Mouse (Mus musculus) ES-E14 (cell line): ENCODE results near the gene Epb41l4b. TPM values are rescaled to one million over a fixed set of nuclear protein-coding genes. Genes with fewer than 3 reads are reported as not detected.

Experiments used
- DNase-seq: peaks from one replicate; pipeline ENCODE4 v3.0.0-alpha.2; 2013; ENCODE audit warnings: low read depth, low spot score
- H3K27ac ChIP-seq: 2 replicates; pipeline ENCODE4 v1.5.1; 2012; ENCODE audit warnings: low read depth, mild to moderate bottlenecking, low read length, moderate library complexity, mixed read lengths; ENCODE audit not compliant: poor library complexity, insufficient read depth, severe bottlenecking
- H3K36me3 ChIP-seq: 2 replicates; pipeline ENCODE4 v1.6.1; 2012; ENCODE audit warnings: mild to moderate bottlenecking, low read length, moderate library complexity, mixed read lengths; ENCODE audit not compliant: control insufficient read depth, poor library complexity, insufficient read depth, severe bottlenecking
- H3K4me1 ChIP-seq, 2 experiments: fragments of 150-350 bp in 1 of 2; sonication (generic) in 1 of 2; 2 replicates each; pipeline ENCODE4 v1.6.1; 2012; ENCODE audit warnings: low read length in 2 of 2, mild to moderate bottlenecking in 1 of 2, mixed read lengths in 1 of 2; ENCODE audit not compliant: control insufficient read depth in 2 of 2, insufficient read depth in 2 of 2, poor library complexity in 1 of 2
- H3K4me3 ChIP-seq, 2 experiments: fragments of 150-350 bp in 1 of 2; sonication (generic) in 1 of 2; 2 replicates each; pipeline ENCODE4 v1.5.1; 2012; ENCODE audit warnings: low read length in 2 of 2, low read depth in 1 of 2, mild to moderate bottlenecking in 1 of 2, mixed read lengths in 1 of 2; ENCODE audit not compliant: insufficient read depth in 1 of 2, poor library complexity in 1 of 2, severe bottlenecking in 1 of 2
- H3K9ac ChIP-seq: 2 replicates; pipeline ENCODE4 v1.6.1; 2012; ENCODE audit warnings: low read depth, mild to moderate bottlenecking, low read length, mixed read lengths; ENCODE audit not compliant: poor library complexity, insufficient read depth, severe bottlenecking
- H3K9me3 ChIP-seq: fragments of 150-350 bp; sonication (generic); 2 replicates; pipeline ENCODE4 v1.6.1; 2012; ENCODE audit warnings: low read depth, mild to moderate bottlenecking, low read length; ENCODE audit not compliant: control insufficient read depth, insufficient read depth
- CHD2 ChIP-seq: IDR thresholded peaks from 2 replicates; pipeline ENCODE4 v1.6.1; 2014; ENCODE audit warnings: mild to moderate bottlenecking, low read depth, low read length, inconsistent platforms
- HCFC1 ChIP-seq: IDR thresholded peaks from 2 replicates; pipeline ENCODE4 v1.6.1; 2012; ENCODE audit warnings: low read length, inconsistent platforms, borderline replicate concordance; ENCODE audit not compliant: insufficient read depth
- MAFK ChIP-seq: IDR thresholded peaks from 2 replicates; pipeline ENCODE4 v1.6.1; 2014; ENCODE audit warnings: mild to moderate bottlenecking, low read depth, low read length, inconsistent platforms; ENCODE audit not compliant: insufficient read depth
- ZC3H11A ChIP-seq: IDR thresholded peaks from 2 replicates; pipeline ENCODE4 v1.6.1; 2012; ENCODE audit warnings: low read depth, mild to moderate bottlenecking, inconsistent platforms, low read length, borderline replicate concordance
- ZNF384 ChIP-seq: IDR thresholded peaks from 2 replicates; pipeline ENCODE4 v1.6.1; 2012; ENCODE audit warnings: low read depth, low read length, inconsistent platforms
- in situ Hi-C, 2 experiments: fragments of 600-800 bp; cut with MboI; formaldehyde crosslinking; loops; one replicate each; pipeline ENCODE4 v1.15.1; 2025; ENCODE audit warnings: low sequenced_read_pairs in 2 of 2, inconsistent platforms in 1 of 2; ENCODE audit not compliant: unreplicated experiment in 2 of 2
- total RNA-seq: library from RNA; depleted of rRNA; stranded (reverse); fragments of 300-350 nt; gene quantifications from 2 replicates; pipeline ENCODE4 v1.2.3, GENCODE M21; 2012

The Epb41l4b gene
- total RNA-seq, 1 experiment: 4.7 TPM

DNA sequence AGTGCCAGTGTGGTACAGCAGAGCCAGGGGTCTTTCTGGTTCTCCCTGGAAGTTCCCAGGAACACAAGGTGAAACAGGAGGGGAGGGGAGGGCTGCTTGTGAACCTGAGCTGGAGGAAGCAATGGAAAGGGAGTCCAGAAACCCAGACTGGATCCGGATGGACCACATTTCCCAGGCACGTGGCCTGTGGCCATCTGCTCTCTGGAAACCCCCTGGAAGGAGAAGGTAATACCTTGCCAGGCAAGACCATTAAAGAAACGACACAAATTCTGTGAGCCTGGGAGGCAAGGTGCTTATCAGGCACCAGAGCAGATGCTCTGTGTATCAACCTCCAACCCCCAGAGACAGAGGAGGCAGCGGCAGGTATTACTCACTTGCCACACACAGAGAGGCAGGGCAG is 8.7 kb downstream of the Epb41l4b start:
- Histone ChIP-seq H3K9ac (no peak overlapping the region), H3K36me3 (no peaks in the 10 kb centered on the region), H3K4me1 (peaks cover 0 to 3% of the 10 kb centered on the region in 2 experiments; a peak in 1 of 4 replicates), H3K9me3 (no peaks in the 10 kb centered on the region), H3K27ac (no peak overlapping the region), H3K4me3 (no peak overlapping the region)
- in situ Hi-C loops: no loop called here
- no peak for DNase-seq
- TF ChIP-seq MAFK (no peak), HCFC1 (no peak), CHD2 (no peak), ZNF384 (no peak), ZC3H11A (no peak)

- Histone ChIP-seq H3K4me1 (no peaks in the 10 kb centered on the region; a peak in 1 of 4 replicates), H3K36me3 (no peaks in the 10 kb centered on the region), H3K27ac (no peak overlapping the region), H3K9ac (no peak overlapping the region), H3K4me3 (no peak overlapping the region), H3K9me3 (no peaks in the 10 kb centered on the region)
- no peak for DNase-seq
- TF ChIP-seq CHD2 (no peak), MAFK (no peak), ZC3H11A (no peak), HCFC1 (no peak), ZNF384 (no peak)
- in situ Hi-C loops: no loop called here
Observed at GRCm38 (mm10) chr4:57131839-57132238, 11.4 kb downstream of the Epb41l4b start.

GRCm38 (mm10) chr4:57129718-57130515 is 13.3 kb downstream of the Epb41l4b start:
- Histone ChIP-seq H3K9me3 (no peaks in the 10 kb centered on the region), H3K4me3 (no peak overlapping the region), H3K4me1 (no peaks in the 10 kb centered on the region; a peak in 1 of 4 replicates), H3K36me3 (no peaks in the 10 kb centered on the region), H3K9ac (no peak overlapping the region), H3K27ac (no peak overlapping the region)
- TF ChIP-seq HCFC1: no peak
- no peak for DNase-seq
- in situ Hi-C loops: no loop called here

DNA sequence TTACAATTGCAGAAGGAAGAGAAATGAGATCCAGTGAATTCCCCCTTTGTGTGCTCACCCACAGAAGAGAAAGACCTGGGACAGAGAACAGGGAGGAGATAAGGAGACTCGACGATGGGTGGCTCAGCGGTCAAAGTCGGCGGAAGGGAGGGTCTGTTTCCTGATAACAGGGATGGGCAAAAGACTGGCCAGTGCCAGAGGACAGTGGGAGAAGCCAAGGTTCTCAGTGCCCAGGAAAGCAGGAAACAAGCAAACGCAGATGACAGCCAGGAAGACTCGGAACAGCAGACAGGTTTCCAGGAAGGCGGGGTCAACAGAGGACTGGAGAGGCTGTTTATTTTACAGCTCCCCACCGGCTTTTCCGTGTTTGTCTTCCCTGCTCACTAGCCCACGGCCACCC is 20.2 kb downstream of the Epb41l4b start:
- no peak overlapping the region for H3K4me3 ChIP-seq
- no peak overlapping the region for H3K9ac ChIP-seq
- in situ Hi-C loops: no loop called here
- peaks cover 0 to 2% of the 10 kb centered on the region in 2 experiments; a peak in 1 of 4 replicates for H3K4me1 ChIP-seq
- H3K27ac ChIP-seq: no peak overlapping the region
- no peaks in the 10 kb centered on the region for H3K9me3 ChIP-seq
- H3K36me3 ChIP-seq: no peaks in the 10 kb centered on the region
- no peak for DNase-seq
- TF ChIP-seq CHD2 (no peak), ZNF384 (no peak), ZC3H11A (no peak), MAFK (no peak), HCFC1 (no peak)

- Histone ChIP-seq H3K27ac (no peak overlapping the region), H3K4me1 (peaks cover 0 to 2% of the 10 kb centered on the region in 2 experiments; a peak in 1 of 4 replicates), H3K9ac (no peak overlapping the region), H3K4me3 (no peak overlapping the region), H3K9me3 (no peaks in the 10 kb centered on the region), H3K36me3 (no peaks in the 10 kb centered on the region)
- DNase-seq: no peak
- TF ChIP-seq CHD2: no peak
- TF ChIP-seq MAFK: no peak
- TF ChIP-seq ZNF384: no peak
- no peak for TF ChIP-seq HCFC1
- no peak for TF ChIP-seq ZC3H11A
- in situ Hi-C loops: no loop called here
Observed at GRCm38 (mm10) chr4:57122166-57122565, 21.1 kb downstream of the Epb41l4b start.
